Mouse (Mus musculus) erythroblast, embryonic 14.5 days (primary cell): ENCODE measurements around the gene Gm30191.

Experiments
- GATA1 ChIP-seq: IDR thresholded peaks from 2 replicates; pipeline ENCODE4 v1.6.1; 2012; ENCODE audit warnings: low read length, inconsistent platforms, mixed read lengths
- TAL1 ChIP-seq: IDR thresholded peaks from 3 replicates; pipeline ENCODE4 v1.6.1; 2012; ENCODE audit warnings: low read length, inconsistent platforms, mixed read lengths

- TF ChIP-seq GATA1 (no peak), TAL1 (no peak)
Observed at GRCm38 (mm10) chr4:134256407-134257197, 9.9 kb downstream of the Gm30191 start.
